Mouse (Mus musculus): ENCODE data around the gene Ralb. TPM values are rescaled to one million over a fixed set of nuclear protein-coding genes. Genes with fewer than 3 reads are reported as not detected.

Gene Ralb
- polyA plus RNA-seq, 1 experiment from 2014 or later, result 38.6 TPM

- WGBS (ENCODE audit: insufficient replicate concordance), result under 1% methylated on average over 60 of the region's 78 CpGs
- H3K4me3 ChIP-seq (replicated peaks), result peak overlapping the region; percentile 50
- no peaks in the 10 kb centered on the region for H3K9me3 ChIP-seq (replicated peaks)
- peaks cover 21% of the 10 kb centered on the region; the same call in 1 of the 2 replicates for H3K4me1 ChIP-seq (replicated peaks)
- no peak overlapping the region for H3K9ac ChIP-seq
- peak; percentile 43; the same call in 1 of the 2 replicates for ATAC-seq (ENCODE audit: insufficient read depth)
- H3K27me3 ChIP-seq, result peaks cover 95% of the 10 kb centered on the region
- H3K36me3 ChIP-seq (replicated peaks), result no peaks in the 10 kb centered on the region
- peak overlapping the region; percentile 70 for H3K4me2 ChIP-seq
- no peak overlapping the region for H3K27ac ChIP-seq (replicated peaks)
These were observed 83.5 kb downstream of the Ralb start for GRCm38 (mm10) chr1:119420984-119421575.

Other genes with a start within 250 kb of the Ralb start
- 0.09 TPM in 2 replicates for gene Inhbb, start 82.5 kb downstream of the Ralb start, polyA plus RNA-seq (2015; fragmentation: Nextera tagmentation; extraction: Ambion mirVana)
- gene Tmem185b, start 21.4 kb upstream of the Ralb start, polyA plus RNA-seq (2015; fragmentation: Nextera tagmentation; extraction: Ambion mirVana), result 7.9 TPM in 2 replicates
- 17.7 and 20.4 TPM in 2 replicates for gene Epb41l5, start 144.2 kb upstream of the Ralb start, polyA plus RNA-seq (2015; fragmentation: Nextera tagmentation; extraction: Ambion mirVana)